Mouse (Mus musculus): ENCODE measurements at regions not wholly inside any gene's neighbourhood (a gene's known extent, or its start where the extent isn't known, plus 50 kb on each side); places are given as distances from the start of the nearest gene placed in this dataset.
A peak's percentile ranks its signal among the peaks of the same experiment; 100 is the strongest.
"Not testable (repeated sequence)": the region's sequence is repeated elsewhere in the genome, so short reads cannot be mapped to it uniquely, and the experiment has no call there.

DNA sequence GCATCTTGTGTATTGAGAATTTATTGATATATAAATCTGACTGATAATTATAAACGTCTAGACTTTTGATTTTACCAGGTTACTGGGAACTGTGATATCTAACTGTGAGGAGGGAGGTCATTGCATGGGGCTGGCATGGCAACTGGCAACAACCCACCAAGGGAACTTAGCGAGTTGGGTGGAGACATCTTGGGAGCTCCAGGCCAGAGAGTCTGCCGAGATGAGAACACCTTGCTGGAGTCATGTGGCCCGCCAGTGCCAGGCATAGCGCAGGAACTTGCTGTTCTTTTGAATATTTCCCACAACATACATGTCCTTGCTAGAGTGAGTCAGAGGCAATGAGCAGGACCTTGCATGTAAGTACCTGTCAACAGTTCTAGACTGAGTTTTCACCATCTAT lies 413.9 kb downstream of the Ice1 start:
- no peak overlapping the region for H3K4me3 ChIP-seq (replicated peaks; ENCODE audit: low read length)
- TF ChIP-seq POU5F1 (IDR thresholded peaks at IDR 0.05; ENCODE audit: borderline replicate concordance, low read length), result no peak
- no peak for TF ChIP-seq CTCF (conservative IDR thresholded peaks at IDR 0.05; ENCODE audit: low read length)
- TF ChIP-seq NANOG (IDR thresholded peaks at IDR 0.05; ENCODE audit: borderline replicate concordance, low read length), result no peak
- no peaks in the 10 kb centered on the region for H3K9me3 ChIP-seq (ENCODE audit: low read length)
- H3K27me3 ChIP-seq (ENCODE audit: insufficient read depth, low read length), result no peaks in the 10 kb centered on the region
- no peaks in the 10 kb centered on the region for H3K4me1 ChIP-seq (replicated peaks; ENCODE audit: low read depth, low read length)
- no peaks in the 10 kb centered on the region for H3K36me3 ChIP-seq (ENCODE audit: insufficient read depth, low read length)

DNA sequence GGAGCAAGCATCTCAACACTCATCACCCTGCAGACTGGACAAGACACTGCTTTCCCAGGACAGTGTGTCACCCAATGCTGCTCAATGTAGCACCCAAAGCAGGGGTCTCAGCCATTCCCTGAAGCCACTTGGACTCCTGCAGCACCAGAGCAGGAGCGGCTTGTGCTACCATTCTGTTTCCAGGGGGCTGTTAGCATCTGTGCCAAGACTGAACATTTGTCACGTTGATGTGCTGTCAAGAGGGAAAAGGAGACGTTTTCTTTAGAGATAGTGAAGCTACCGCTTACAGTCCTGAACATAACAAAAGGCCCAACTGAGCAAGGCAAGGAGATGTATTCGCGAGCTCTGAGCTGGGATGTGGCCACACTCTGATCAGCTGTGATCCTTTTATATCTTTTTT lies 410.3 kb downstream of the Ice1 start:
- H3K4me3 ChIP-seq (replicated peaks; ENCODE audit: low read length), result no peak overlapping the region
- H3K27me3 ChIP-seq (ENCODE audit: insufficient read depth, low read length), result no peaks in the 10 kb centered on the region
- H3K4me1 ChIP-seq (replicated peaks; ENCODE audit: low read depth, low read length), result no peaks in the 10 kb centered on the region
- no peaks in the 10 kb centered on the region for H3K36me3 ChIP-seq (ENCODE audit: insufficient read depth, low read length)
- TF ChIP-seq POU5F1 (IDR thresholded peaks at IDR 0.05; ENCODE audit: borderline replicate concordance, low read length) (no peak), CTCF (conservative IDR thresholded peaks at IDR 0.05; ENCODE audit: low read length) (no peak), NANOG (IDR thresholded peaks at IDR 0.05; ENCODE audit: borderline replicate concordance, low read length) (no peak)
- no peaks in the 10 kb centered on the region for H3K9me3 ChIP-seq (ENCODE audit: low read length)

DNA sequence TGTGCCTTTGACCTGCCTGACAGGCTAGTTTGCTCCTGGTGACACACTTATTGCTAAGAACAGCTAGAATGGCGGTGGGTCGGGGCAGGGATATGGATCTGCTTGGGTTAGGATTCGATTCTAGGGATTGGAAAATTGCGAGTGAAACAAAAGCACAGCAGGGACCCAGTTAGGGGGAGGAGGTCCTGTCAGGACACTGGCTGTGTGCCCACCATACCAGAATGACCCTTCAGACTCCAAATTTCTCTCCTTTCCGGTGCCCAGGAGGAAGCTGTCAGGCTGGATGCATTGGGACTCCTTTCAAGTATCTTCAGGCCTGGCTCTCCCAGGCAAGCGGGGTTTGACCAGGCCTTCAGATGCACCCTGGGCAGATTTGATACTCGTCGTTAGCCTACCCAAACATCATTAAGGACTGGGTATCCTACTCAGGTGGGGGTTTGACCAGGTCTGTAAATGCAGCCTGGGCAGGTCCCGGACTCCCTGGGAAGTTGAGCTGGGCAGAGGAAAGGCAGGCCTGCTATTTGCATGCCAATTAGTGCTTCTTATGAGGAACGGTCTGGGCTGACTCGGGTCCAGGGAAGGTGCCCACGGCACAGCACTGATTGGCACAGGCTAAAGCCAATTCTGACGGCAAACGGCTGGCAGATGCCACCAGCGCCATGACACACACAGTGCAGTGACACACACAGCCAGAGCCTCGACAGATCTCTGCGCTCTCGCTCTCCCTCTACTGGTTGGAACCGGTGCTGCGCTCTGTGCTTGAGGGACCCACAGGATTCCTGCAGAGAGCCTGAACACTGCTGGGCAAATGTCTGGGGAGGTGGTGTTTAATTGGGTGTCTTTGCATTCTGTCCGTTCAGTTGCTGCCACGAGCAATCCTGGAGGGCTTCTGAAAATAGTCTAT lies 403.3 kb downstream of the Ice1 start:
- H3K4me3 ChIP-seq (replicated peaks; ENCODE audit: low read length), result peak overlapping the region; percentile 62
- H3K9me3 ChIP-seq (ENCODE audit: low read length), result no peaks in the 10 kb centered on the region
- H3K4me1 ChIP-seq (replicated peaks; ENCODE audit: low read depth, low read length), result no peaks in the 10 kb centered on the region; the same call in 1 of the 2 replicates
- 0 out of 2 replicates have a peak, but pooled peaks cover 4% of the 10 kb centered on the region for H3K27me3 ChIP-seq (ENCODE audit: insufficient read depth, low read length)
- no peaks in the 10 kb centered on the region for H3K36me3 ChIP-seq (ENCODE audit: insufficient read depth, low read length)
- no peak for TF ChIP-seq NANOG (IDR thresholded peaks at IDR 0.05; ENCODE audit: borderline replicate concordance, low read length)
- TF ChIP-seq CTCF (conservative IDR thresholded peaks at IDR 0.05; ENCODE audit: low read length), result peak; percentile 91

DNA sequence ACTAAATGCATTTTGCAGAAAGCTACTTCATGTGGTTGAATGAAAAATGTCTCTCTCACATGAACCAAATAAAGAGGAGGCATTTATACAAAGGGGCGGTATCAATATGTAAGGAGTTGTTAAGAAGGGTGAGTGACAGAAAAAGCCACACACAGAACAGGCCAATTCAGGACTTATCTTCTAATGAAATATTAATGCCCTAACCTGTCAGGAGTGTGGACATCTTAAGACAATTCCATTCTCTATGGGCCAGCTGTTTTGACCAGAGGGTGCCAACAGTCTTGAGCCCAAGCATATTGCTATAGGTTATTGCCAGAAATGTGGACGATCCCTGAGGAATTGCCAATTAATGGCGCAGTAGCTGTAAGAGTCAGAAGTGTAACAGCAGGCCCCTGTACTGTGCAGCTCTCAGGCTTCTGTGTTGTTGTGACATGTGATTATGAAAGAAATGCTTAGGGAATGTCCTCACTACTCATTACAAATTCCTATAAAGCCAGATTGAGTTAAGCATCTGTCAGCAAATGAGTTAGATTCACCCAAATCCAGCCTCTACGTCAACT lies 393.8 kb downstream of the Ice1 start:
- no peaks in the 10 kb centered on the region for H3K4me1 ChIP-seq (replicated peaks; ENCODE audit: low read depth, low read length)
- H3K9me3 ChIP-seq (ENCODE audit: low read length), result no peaks in the 10 kb centered on the region
- H3K36me3 ChIP-seq (ENCODE audit: insufficient read depth, low read length), result no peaks in the 10 kb centered on the region
- no peaks in the 10 kb centered on the region for H3K27me3 ChIP-seq (ENCODE audit: insufficient read depth, low read length)
- no peak overlapping the region for H3K4me3 ChIP-seq (replicated peaks; ENCODE audit: low read length)
- TF ChIP-seq CTCF (conservative IDR thresholded peaks at IDR 0.05; ENCODE audit: low read length), result no peak
- TF ChIP-seq NANOG (IDR thresholded peaks at IDR 0.05; ENCODE audit: borderline replicate concordance, low read length), result no peak
- no peak for TF ChIP-seq POU5F1 (IDR thresholded peaks at IDR 0.05; ENCODE audit: borderline replicate concordance, low read length)

DNA sequence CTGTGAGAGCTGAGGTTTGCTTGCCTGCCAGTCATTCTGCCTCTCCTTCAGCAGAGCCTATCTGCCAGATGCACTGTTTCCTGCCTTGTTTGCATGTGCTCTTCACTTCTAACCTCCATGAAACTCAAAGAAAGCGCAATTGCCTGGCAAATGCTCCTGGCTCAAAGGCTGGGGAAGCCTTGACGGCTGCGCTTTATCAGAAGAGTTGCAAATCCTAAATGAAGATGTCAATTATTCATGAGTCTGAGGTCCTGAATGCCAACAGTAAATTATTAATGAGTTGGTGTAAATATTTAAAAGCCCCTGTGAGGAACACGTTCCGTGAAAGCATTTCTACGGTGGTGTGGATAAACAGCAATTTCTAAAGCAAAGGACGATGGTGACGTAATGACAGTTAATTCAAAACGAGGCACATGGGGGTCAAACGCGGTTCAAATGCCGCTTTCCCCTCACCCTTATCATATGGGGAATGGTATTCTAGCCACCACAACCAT lies 377.4 kb downstream of the Ice1 start:
- H3K4me3 ChIP-seq (replicated peaks; ENCODE audit: low read length), result no peak overlapping the region

DNA sequence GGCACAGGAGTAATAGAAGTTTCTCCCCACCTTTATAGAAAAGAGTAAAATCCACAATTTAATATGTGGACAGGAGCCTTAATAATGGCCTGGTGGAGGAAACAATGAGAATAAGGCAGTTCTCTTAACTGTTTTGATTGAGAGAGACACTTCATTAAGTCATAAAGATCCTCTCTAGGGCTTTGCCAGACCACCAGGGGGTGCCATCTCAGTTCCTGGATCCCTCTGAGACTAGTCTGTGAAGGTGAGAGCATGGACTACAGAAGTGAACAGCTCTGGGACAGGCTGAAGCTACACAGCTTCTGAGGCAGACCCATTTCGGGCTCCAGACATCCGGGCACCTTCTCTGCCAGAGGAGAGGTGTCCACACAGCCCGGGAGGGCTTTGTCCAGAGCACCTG lies 373.8 kb downstream of the Ice1 start:
- H3K4me3 ChIP-seq (replicated peaks; ENCODE audit: low read length), result no peak overlapping the region
- TF ChIP-seq NANOG (IDR thresholded peaks at IDR 0.05; ENCODE audit: borderline replicate concordance, low read length) (no peak), CTCF (conservative IDR thresholded peaks at IDR 0.05; ENCODE audit: low read length) (no peak), POU5F1 (IDR thresholded peaks at IDR 0.05; ENCODE audit: borderline replicate concordance, low read length) (no peak)
- H3K9me3 ChIP-seq (ENCODE audit: low read length), result peaks cover 31% of the 10 kb centered on the region
- no peaks in the 10 kb centered on the region for H3K36me3 ChIP-seq (ENCODE audit: insufficient read depth, low read length)
- H3K27me3 ChIP-seq (ENCODE audit: insufficient read depth, low read length), result no peaks in the 10 kb centered on the region
- H3K4me1 ChIP-seq (replicated peaks; ENCODE audit: low read depth, low read length), result no peaks in the 10 kb centered on the region

More for the DNA sequence above, 377.4 kb downstream of the Ice1 start:
- TF ChIP-seq NANOG (IDR thresholded peaks at IDR 0.05; ENCODE audit: borderline replicate concordance, low read length) (no peak), POU5F1 (IDR thresholded peaks at IDR 0.05; ENCODE audit: borderline replicate concordance, low read length) (no peak), CTCF (conservative IDR thresholded peaks at IDR 0.05; ENCODE audit: low read length) (no peak)
- peaks cover 31% of the 10 kb centered on the region for H3K9me3 ChIP-seq (ENCODE audit: low read length)
- H3K36me3 ChIP-seq (ENCODE audit: insufficient read depth, low read length), result no peaks in the 10 kb centered on the region
- H3K4me1 ChIP-seq (replicated peaks; ENCODE audit: low read depth, low read length), result no peaks in the 10 kb centered on the region
- H3K27me3 ChIP-seq (ENCODE audit: insufficient read depth, low read length), result no peaks in the 10 kb centered on the region

DNA sequence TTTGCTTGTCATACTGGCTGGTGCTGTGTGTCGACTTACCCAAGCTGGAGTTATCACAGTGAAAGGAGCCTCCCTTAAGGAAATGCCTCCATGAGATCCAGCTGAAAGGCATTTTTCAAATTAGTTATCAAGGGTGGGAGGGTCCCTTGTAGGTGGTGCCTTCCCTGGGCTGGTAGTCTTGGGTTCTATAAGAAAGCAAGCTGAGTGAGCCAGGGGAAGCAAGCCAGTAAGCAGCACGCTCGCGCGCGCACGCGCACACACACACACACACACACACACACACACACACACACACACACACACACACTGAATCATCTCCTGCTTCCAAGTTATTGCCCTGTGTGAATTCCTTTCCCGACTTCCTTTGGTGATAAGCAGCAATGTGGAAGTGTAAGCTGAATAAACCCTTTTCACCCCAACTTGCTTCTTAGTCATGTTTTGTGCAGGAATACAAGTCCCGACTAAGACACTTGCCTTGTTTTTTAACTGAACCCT lies 360.5 kb downstream of the Ice1 start:
- not testable (repeated sequence) for H3K27me3 ChIP-seq (ENCODE audit: insufficient read depth, low read length); H3K9me3 ChIP-seq (ENCODE audit: low read length); H3K36me3 ChIP-seq (ENCODE audit: insufficient read depth, low read length); H3K4me1 ChIP-seq (replicated peaks; ENCODE audit: low read depth, low read length); H3K4me3 ChIP-seq (replicated peaks; ENCODE audit: low read length)

DNA sequence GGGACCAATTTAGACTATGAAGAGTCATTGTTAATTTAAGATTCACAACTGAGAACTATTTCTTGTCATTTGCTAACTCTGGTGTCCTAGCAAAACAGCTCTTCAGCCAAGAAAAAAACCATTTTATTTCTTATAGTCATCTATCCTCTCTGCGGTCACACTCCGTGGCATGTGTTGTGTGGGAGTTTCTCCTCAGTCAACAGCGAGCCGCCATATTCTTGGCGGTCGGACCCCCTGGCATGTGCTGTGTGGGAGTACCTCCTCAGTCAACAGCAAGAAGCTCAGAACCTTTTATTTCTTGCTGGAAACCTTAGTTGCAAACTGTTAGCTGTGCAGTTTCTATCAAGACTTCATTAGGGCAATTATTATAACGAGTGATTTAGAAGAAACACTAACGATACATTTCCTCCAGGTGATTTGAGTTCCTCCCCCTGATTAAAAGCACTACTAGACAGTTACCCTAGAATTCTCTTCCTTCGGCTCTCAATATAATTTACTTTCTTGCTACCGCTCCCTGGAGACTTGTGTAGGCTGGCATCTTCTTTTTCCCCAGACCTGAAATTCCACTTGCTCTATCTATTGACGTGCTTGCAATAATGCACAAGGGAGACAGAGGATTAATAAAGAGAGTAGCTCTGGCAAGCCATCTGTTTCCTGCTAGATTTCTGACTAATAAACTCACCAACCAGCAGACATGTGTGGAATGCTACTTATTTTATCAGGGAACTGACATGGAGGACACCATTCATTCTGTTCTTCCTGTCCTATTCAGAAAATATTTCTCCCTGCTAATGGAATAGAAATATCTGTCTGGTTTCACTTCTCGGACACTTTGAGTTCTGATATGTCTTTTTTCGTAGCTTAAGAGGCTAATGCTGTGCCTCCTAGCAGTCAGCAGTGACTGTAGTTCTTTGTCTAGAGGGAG lies 359.5 kb downstream of the Ice1 start:
- no peak overlapping the region for H3K4me3 ChIP-seq (replicated peaks; ENCODE audit: low read length)
- H3K36me3 ChIP-seq (ENCODE audit: insufficient read depth, low read length), result no peaks in the 10 kb centered on the region
- TF ChIP-seq CTCF (conservative IDR thresholded peaks at IDR 0.05; ENCODE audit: low read length), result no peak
- no peak for TF ChIP-seq POU5F1 (IDR thresholded peaks at IDR 0.05; ENCODE audit: borderline replicate concordance, low read length)
- TF ChIP-seq NANOG (IDR thresholded peaks at IDR 0.05; ENCODE audit: borderline replicate concordance, low read length), result no peak
- H3K27me3 ChIP-seq (ENCODE audit: insufficient read depth, low read length), result no peaks in the 10 kb centered on the region
- H3K9me3 ChIP-seq (ENCODE audit: low read length), result no peaks in the 10 kb centered on the region
- peaks cover 6% of the 10 kb centered on the region for H3K4me1 ChIP-seq (replicated peaks; ENCODE audit: low read depth, low read length)

Measured in E14TG2a.4 (cell line).